Mouse (Mus musculus) right cerebral cortex, postnatal 36 days (tissue): ENCODE measurements around the gene Bbip1.

Experiments
- DNase-seq, 2 experiments: peaks; one replicate each; pipeline ENCODE4 v3.0.0; 2022; ENCODE audit warnings: low spot score in 2 of 2, mixed read lengths in 1 of 2

The Bbip1 gene

GRCm38 (mm10) chr19:53890781-53891251, 53.6 kb downstream of the Bbip1 start:
- no peak for DNase-seq

GRCm38 (mm10) chr19:53890274-53890673, 54.2 kb downstream of the Bbip1 start:
- DNase-seq = no peak

GRCm38 (mm10) chr19:53889555-53889954, 54.9 kb downstream of the Bbip1 start:
- no peak for DNase-seq

GRCm38 (mm10) chr19:53888331-53888730, 56.1 kb downstream of the Bbip1 start:
- no peak for DNase-seq

- DNase-seq = no peak
These were observed 56.6 kb downstream of the Bbip1 start for GRCm38 (mm10) chr19:53887822-53888221.

- DNase-seq = no peak
These were observed 57.7 kb downstream of the Bbip1 start for GRCm38 (mm10) chr19:53886576-53887370.

GRCm38 (mm10) chr19:53885450-53885849, 59.0 kb downstream of the Bbip1 start:
- no peak for DNase-seq

GRCm38 (mm10) chr19:53881786-53882185, 62.6 kb downstream of the Bbip1 start:
- DNase-seq = no peak

- DNase-seq = no peak
These were observed 64.0 kb downstream of the Bbip1 start for GRCm38 (mm10) chr19:53880460-53880859.
